Mouse (Mus musculus): ENCODE measurements around the gene Gm7982. TPM values are rescaled to one million over a fixed set of nuclear protein-coding genes. Genes with fewer than 3 reads are reported as not detected.
"Not testable (repeated sequence)": the region's sequence is repeated elsewhere in the genome, so short reads cannot be mapped to it uniquely, and the experiment has no call there.

The Gm7982 gene
- polyA plus RNA-seq (2015; fragmentation: Nextera tagmentation; extraction: Ambion mirVana), result not detected in 2 replicates

GRCm38 (mm10) chr5:95741714-95742113 lies at the start of gene Gm7982:
Gene Gm7982, plus strand, starts transcription at chr5:95742014.
- H3K4me3 ChIP-seq (ENCODE audit: low read depth, low read length); H3K36me3 ChIP-seq (ENCODE audit: control insufficient read depth, insufficient read depth); H3K27me3 ChIP-seq (replicated peaks; ENCODE audit: control insufficient read depth, insufficient read depth, low read length); H3K4me2 ChIP-seq (replicated peaks; ENCODE audit: low read depth); ATAC-seq; H3K4me1 ChIP-seq (replicated peaks; ENCODE audit: control insufficient read depth, insufficient read depth, low read length); H3K9ac ChIP-seq (ENCODE audit: low read depth, low read length); H3K27ac ChIP-seq (ENCODE audit: low read depth, low read length); H3K9me3 ChIP-seq (ENCODE audit: control insufficient read depth): not testable (repeated sequence)
- no CpG with 5 or more reads among the region's 3 CpGs for WGBS

DNA sequence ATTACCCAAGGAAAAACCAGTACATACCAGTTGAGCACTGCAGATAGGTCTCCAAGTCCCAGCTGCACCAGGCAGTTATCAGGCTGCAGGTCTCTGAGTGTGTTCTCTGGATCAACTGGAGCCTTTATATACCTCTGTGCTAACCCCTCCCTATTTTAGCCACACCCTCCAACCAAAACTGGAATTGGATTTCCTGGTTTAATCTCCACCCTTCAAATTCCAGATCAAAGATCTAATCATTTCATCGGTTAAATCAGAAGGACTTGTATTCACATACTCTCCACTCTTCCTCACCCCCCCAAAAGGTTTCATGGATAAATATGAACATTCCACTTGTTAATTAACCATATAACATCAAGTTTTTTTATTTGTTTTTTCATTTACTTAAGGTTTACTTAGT lies 5.7 kb upstream of the Gm7982 start, which contains the start of gene Gm7978:
Gene Gm7978, minus strand, starts transcription at position 101 of the 400 bp plus-strand sequence.
- not testable (repeated sequence) for ATAC-seq; H3K27ac ChIP-seq (ENCODE audit: low read depth, low read length)
- WGBS, result no CpG with 5 or more reads among the region's 1 CpGs

GRCm38 (mm10) chr5:95775690-95776089 lies 33.9 kb downstream of the Gm7982 start, which contains the start of gene E330014E10Rik:
Gene E330014E10Rik, plus strand, starts transcription at chr5:95775990.
- no CpG with 5 or more reads among the region's 2 CpGs for WGBS
- not testable (repeated sequence) for H3K4me1 ChIP-seq (replicated peaks; ENCODE audit: control insufficient read depth, insufficient read depth, low read length); H3K27me3 ChIP-seq (replicated peaks; ENCODE audit: control insufficient read depth, insufficient read depth, low read length); H3K9me3 ChIP-seq (ENCODE audit: control insufficient read depth); H3K9ac ChIP-seq (ENCODE audit: low read depth, low read length); H3K36me3 ChIP-seq (ENCODE audit: control insufficient read depth, insufficient read depth); H3K4me3 ChIP-seq (ENCODE audit: low read depth, low read length); H3K4me2 ChIP-seq (replicated peaks; ENCODE audit: low read depth); ATAC-seq; H3K27ac ChIP-seq (ENCODE audit: low read depth, low read length)

More for the DNA sequence above, 5.7 kb upstream of the Gm7982 start, which contains the start of gene Gm7978:
- H3K4me3 ChIP-seq (ENCODE audit: low read depth, low read length); H3K9me3 ChIP-seq (ENCODE audit: control insufficient read depth); H3K9ac ChIP-seq (ENCODE audit: low read depth, low read length); H3K4me2 ChIP-seq (replicated peaks; ENCODE audit: low read depth); H3K4me1 ChIP-seq (replicated peaks; ENCODE audit: control insufficient read depth, insufficient read depth, low read length); H3K27me3 ChIP-seq (replicated peaks; ENCODE audit: control insufficient read depth, insufficient read depth, low read length); H3K36me3 ChIP-seq (ENCODE audit: control insufficient read depth, insufficient read depth): not testable (repeated sequence)

Other genes starting within 250 kb of the Gm7982 start
- gene Gm3286, start 231.3 kb upstream of the Gm7982 start, polyA plus RNA-seq (2015; fragmentation: Nextera tagmentation; extraction: Ambion mirVana), result not detected in 2 replicates
- gene Gm7971, start 147.1 kb upstream of the Gm7982 start, polyA plus RNA-seq (2015; fragmentation: Nextera tagmentation; extraction: Ambion mirVana), result not detected in 2 replicates
- gene Gm7978, start 5.8 kb upstream of the Gm7982 start, polyA plus RNA-seq (2015; fragmentation: Nextera tagmentation; extraction: Ambion mirVana), result not detected in 2 replicates
- gene E330014E10Rik, start 34.0 kb downstream of the Gm7982 start, polyA plus RNA-seq (2015; fragmentation: Nextera tagmentation; extraction: Ambion mirVana), result not detected in 2 replicates
- gene Cxcl13, start 214.9 kb downstream of the Gm7982 start, polyA plus RNA-seq (2015; fragmentation: Nextera tagmentation; extraction: Ambion mirVana), result 17.0 and 20.1 TPM in 2 replicates

Data from intestine, postnatal 0 days (tissue).